Mouse (Mus musculus): Measurements from ENCODE around the gene Abhd6. TPM values are rescaled to one million over a fixed set of nuclear protein-coding genes. Genes with fewer than 3 reads are reported as not detected.

The Abhd6 gene
- polyA plus RNA-seq, 2 experiments = 3.4 to 9.2 TPM

- TF ChIP-seq EP300 (IDR thresholded peaks at IDR 0.05; ENCODE audit: low read depth) (no peak), CTCF (IDR thresholded peaks at IDR 0.05; ENCODE audit: low read depth) (no peak)
- WGBS (ENCODE audit: insufficient replicate concordance) = 80% methylated on average over 9 of the region's 9 CpGs
- Histone ChIP-seq H3K27me3 (ENCODE audit: control insufficient read depth, insufficient read depth, low read length) (no peaks in the 10 kb centered on the region), H3K4me1 (replicated peaks; ENCODE audit: control insufficient read depth in 2 of 2, insufficient read depth in 2 of 2, low read length in 1 of 2) (no peaks in the 10 kb centered on the region), H3K36me3 (replicated peaks; ENCODE audit: control insufficient read depth, insufficient read depth, low read depth) (no peaks in the 10 kb centered on the region), H3K9ac (replicated peaks) (no peak overlapping the region), H3K4me3 (ENCODE audit: insufficient read depth in 1 of 2, low read depth in 2 of 2, low read length in 2 of 2) (no peak overlapping the region), H3K9me3 (ENCODE audit: control insufficient read depth, low read length) (no peaks in the 10 kb centered on the region), H3K4me2 (ENCODE audit: low read depth) (no peak overlapping the region), H3K27ac (no peak overlapping the region)
- no peak for ATAC-seq (ENCODE audit: insufficient read depth)
- DNase-seq (ENCODE audit: low read depth in 3 of 3, low spot score in 3 of 3) = no peak
These were observed 39.9 kb downstream of the Abhd6 start for GRCm38 (mm10) chr14:8042577-8042976.

DNA sequence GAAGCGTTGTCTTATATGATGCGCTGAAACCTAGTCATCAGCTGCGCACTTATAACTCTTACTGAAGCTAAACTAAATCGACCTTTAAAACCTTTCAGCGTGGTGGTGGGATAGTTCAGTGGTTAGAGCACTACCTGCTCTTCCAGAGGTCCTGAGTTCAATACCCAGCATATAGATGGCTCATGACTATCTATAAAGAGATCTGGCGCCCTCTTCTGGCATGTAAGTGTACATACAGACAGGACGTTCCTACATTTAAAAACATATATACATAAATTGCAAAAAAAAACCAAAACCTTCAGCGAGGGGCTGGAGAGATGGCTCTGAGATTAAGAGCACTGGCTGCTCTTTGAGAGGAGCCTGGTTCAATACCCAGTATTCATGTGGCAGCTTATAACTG, 41.6 kb downstream of the Abhd6 start:
- 50% methylated on average over 8 of the region's 8 CpGs for WGBS (ENCODE audit: insufficient replicate concordance)
- DNase-seq (ENCODE audit: low read depth in 3 of 3, low spot score in 3 of 3) = peak; percentile 14 to 36 (median 19)
- Histone ChIP-seq H3K4me1 (replicated peaks; ENCODE audit: control insufficient read depth in 2 of 2, insufficient read depth in 2 of 2, low read length in 1 of 2) (no peaks in the 10 kb centered on the region), H3K4me3 (ENCODE audit: insufficient read depth in 1 of 2, low read depth in 2 of 2, low read length in 2 of 2) (no peak overlapping the region), H3K27me3 (ENCODE audit: control insufficient read depth, insufficient read depth, low read length) (no peaks in the 10 kb centered on the region), H3K9me3 (ENCODE audit: control insufficient read depth, low read length) (no peaks in the 10 kb centered on the region), H3K27ac (no peak overlapping the region), H3K4me2 (ENCODE audit: low read depth) (no peak overlapping the region), H3K9ac (replicated peaks) (no peak overlapping the region), H3K36me3 (replicated peaks; ENCODE audit: control insufficient read depth, insufficient read depth, low read depth) (no peaks in the 10 kb centered on the region)
- ATAC-seq (ENCODE audit: insufficient read depth) = no peak
- TF ChIP-seq CTCF (IDR thresholded peaks at IDR 0.05; ENCODE audit: low read depth) (peak; percentile 42; the same call in 1 of the 2 replicates), EP300 (IDR thresholded peaks at IDR 0.05; ENCODE audit: low read depth) (no peak)

DNA sequence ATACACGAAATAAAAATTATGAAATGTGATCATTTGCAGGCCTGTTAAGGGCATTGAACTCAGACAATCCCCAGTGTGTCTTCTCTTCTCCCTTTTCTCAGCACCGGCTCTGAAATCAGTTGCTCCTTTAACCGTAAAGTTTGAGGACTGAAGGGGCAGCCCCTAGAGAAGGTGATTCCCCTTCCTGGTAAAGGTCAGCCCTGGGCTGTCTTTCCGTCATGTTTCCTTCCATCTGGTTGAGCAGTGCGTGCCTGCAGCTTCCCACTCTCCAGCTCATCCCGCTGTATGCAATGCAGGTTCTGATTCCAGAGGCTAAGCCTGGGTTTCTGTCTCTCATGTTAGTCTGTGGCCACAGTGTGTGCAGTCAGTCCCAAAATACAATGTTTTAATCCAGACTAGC, 42.1 kb downstream of the Abhd6 start:
- Histone ChIP-seq H3K27me3 (ENCODE audit: control insufficient read depth, insufficient read depth, low read length) (no peaks in the 10 kb centered on the region), H3K4me1 (replicated peaks; ENCODE audit: control insufficient read depth in 2 of 2, insufficient read depth in 2 of 2, low read length in 1 of 2) (no peaks in the 10 kb centered on the region), H3K9me3 (ENCODE audit: control insufficient read depth, low read length) (no peaks in the 10 kb centered on the region), H3K4me3 (ENCODE audit: insufficient read depth in 1 of 2, low read depth in 2 of 2, low read length in 2 of 2) (no peak overlapping the region), H3K4me2 (ENCODE audit: low read depth) (no peak overlapping the region), H3K27ac (no peak overlapping the region), H3K36me3 (replicated peaks; ENCODE audit: control insufficient read depth, insufficient read depth, low read depth) (no peaks in the 10 kb centered on the region), H3K9ac (replicated peaks) (no peak overlapping the region)
- TF ChIP-seq CTCF (IDR thresholded peaks at IDR 0.05; ENCODE audit: low read depth) (no peak), EP300 (IDR thresholded peaks at IDR 0.05; ENCODE audit: low read depth) (no peak)
- 71% methylated on average over 6 of the region's 6 CpGs for WGBS (ENCODE audit: insufficient replicate concordance)
- no peak for ATAC-seq (ENCODE audit: insufficient read depth)
- DNase-seq (ENCODE audit: low read depth in 3 of 3, low spot score in 3 of 3) = no peak

- TF ChIP-seq EP300 (IDR thresholded peaks at IDR 0.05; ENCODE audit: low read depth) = no peak
- no peak for TF ChIP-seq CTCF (IDR thresholded peaks at IDR 0.05; ENCODE audit: low read depth)
- no peaks in the 10 kb centered on the region for H3K27me3 ChIP-seq (ENCODE audit: control insufficient read depth, insufficient read depth, low read length)
- no peak overlapping the region for H3K9ac ChIP-seq (replicated peaks)
- no peak overlapping the region for H3K4me2 ChIP-seq (ENCODE audit: low read depth)
- H3K36me3 ChIP-seq (replicated peaks; ENCODE audit: control insufficient read depth, insufficient read depth, low read depth) = no peaks in the 10 kb centered on the region
- H3K4me3 ChIP-seq (ENCODE audit: insufficient read depth in 1 of 2, low read depth in 2 of 2, low read length in 2 of 2) = no peak overlapping the region
- no peak overlapping the region for H3K27ac ChIP-seq
- ATAC-seq (ENCODE audit: insufficient read depth) (no peak), DNase-seq (ENCODE audit: low read depth in 3 of 3, low spot score in 3 of 3) (no peak)
- H3K4me1 ChIP-seq (replicated peaks; ENCODE audit: control insufficient read depth in 2 of 2, insufficient read depth in 2 of 2, low read length in 1 of 2) = no peaks in the 10 kb centered on the region
- H3K9me3 ChIP-seq (ENCODE audit: control insufficient read depth, low read length) = no peaks in the 10 kb centered on the region
- 70% methylated on average over 11 of the region's 11 CpGs for whole genome bisulfite sequencing (ENCODE audit: insufficient replicate concordance)
These were observed 42.6 kb downstream of the Abhd6 start for GRCm38 (mm10) chr14:8045187-8045846.

DNA sequence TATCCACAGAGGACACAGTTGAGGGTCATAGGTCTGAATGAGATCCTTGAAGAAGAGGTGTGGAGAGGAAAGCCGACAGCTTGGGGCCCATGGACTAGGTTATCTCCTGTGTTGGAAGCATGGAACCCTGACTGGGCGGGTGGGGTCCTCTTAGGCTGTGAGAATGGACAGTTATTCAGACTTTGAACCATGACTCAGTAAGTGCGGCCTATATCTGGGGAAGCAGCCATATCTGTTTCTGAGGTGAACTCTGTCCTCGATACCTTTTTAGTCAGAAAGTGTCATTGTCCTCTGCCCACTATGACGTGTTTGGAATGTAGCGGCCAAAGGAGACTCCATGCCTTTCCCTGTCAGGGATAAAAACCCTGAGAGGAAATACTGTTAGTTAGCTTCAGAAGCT, 44.1 kb downstream of the Abhd6 start:
- Histone ChIP-seq H3K4me2 (ENCODE audit: low read depth) (no peak overlapping the region), H3K27ac (no peak overlapping the region), H3K36me3 (replicated peaks; ENCODE audit: control insufficient read depth, insufficient read depth, low read depth) (no peaks in the 10 kb centered on the region), H3K4me3 (ENCODE audit: insufficient read depth in 1 of 2, low read depth in 2 of 2, low read length in 2 of 2) (no peak overlapping the region), H3K9me3 (ENCODE audit: control insufficient read depth, low read length) (no peaks in the 10 kb centered on the region), H3K27me3 (ENCODE audit: control insufficient read depth, insufficient read depth, low read length) (no peaks in the 10 kb centered on the region), H3K4me1 (replicated peaks; ENCODE audit: control insufficient read depth in 2 of 2, insufficient read depth in 2 of 2, low read length in 1 of 2) (no peaks in the 10 kb centered on the region), H3K9ac (replicated peaks) (no peak overlapping the region)
- 69% methylated on average over 6 of the region's 6 CpGs for WGBS (ENCODE audit: insufficient replicate concordance)
- ATAC-seq (ENCODE audit: insufficient read depth) = no peak
- TF ChIP-seq CTCF (IDR thresholded peaks at IDR 0.05; ENCODE audit: low read depth) = no peak
- TF ChIP-seq EP300 (IDR thresholded peaks at IDR 0.05; ENCODE audit: low read depth) = no peak
- DNase-seq (ENCODE audit: low read depth in 3 of 3, low spot score in 3 of 3) = no peak

All from liver, embryonic 14.5 days (tissue).